Mouse (Mus musculus) ovary, postnatal 10 days (tissue): ENCODE data around the gene Gm17662.

Experiments used
- DNase-seq: peaks from one replicate; pipeline ENCODE4 v3.0.0; 2022; ENCODE audit warnings: low spot score

The Gm17662 gene

DNA sequence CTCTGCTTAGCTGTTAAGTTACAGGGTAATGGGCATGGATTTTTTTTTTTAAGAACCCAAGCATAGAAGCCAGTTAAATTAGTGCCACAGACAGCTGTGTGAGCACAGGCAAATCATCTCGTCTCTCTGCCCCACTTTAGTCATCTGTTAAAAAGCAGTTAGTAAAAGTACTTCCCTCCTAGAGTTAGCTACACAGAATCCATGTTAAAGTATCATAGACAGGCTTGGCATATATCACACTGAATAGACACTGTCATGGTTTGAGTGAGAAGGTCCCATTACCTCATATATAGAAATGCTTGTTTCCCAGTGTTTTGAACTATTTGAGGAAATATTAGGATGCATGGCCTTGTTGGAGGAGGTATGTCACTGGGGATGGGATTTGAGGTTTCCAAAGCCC is at the start of gene Gm17662:
Gene Gm17662 (plus strand): TSS at position 301 of the 400 bp plus-strand sequence.
- no peak for DNase-seq

DNA sequence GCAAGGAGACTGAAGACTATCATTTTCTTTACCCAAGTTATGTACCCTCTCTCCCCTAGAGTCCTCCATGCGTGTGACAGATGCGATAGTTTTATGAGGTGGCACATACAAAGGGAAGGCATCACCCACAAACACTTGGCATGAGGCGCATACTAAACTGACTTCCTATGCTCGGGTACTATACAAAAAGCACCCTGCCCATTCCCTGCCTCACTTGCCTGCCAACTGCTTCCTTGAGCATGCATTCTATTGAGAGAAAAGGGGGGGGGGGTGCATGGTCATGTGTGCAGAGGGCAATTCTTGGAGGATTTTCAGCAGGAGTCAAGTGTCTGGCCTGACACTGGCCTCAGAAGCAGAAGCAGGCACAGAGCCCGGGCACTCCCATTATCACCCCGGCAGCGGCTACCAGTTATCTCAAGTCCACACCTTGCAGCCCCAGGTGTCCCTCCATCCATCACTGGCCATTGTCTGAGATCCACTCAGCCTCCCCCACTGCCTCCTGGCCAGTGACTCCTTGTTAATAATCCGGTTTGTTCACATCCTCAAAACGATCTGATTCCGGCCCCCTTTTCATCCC is 46.3 kb upstream of the Gm17662 start:
- DNase-seq, result no peak

DNA sequence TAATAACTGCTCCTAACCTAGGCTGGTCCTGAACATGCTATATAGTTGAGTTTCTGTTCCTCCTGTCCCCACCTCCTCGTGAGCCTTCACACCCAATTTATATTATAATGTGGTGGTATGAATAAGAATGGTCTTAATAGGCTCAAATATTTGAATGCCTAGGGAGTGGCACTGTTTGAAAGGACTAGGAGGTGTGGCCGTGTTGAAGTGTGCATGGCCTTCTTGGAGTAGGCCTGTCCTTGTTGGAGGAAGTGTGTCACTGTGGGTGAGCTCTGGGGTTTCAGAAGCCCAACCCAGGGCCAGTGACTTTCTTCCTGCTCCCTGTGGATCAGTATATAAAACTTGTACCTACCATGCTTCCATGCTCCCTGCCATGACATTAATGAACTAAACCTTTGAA is 43.5 kb upstream of the Gm17662 start:
- no peak for DNase-seq

DNA sequence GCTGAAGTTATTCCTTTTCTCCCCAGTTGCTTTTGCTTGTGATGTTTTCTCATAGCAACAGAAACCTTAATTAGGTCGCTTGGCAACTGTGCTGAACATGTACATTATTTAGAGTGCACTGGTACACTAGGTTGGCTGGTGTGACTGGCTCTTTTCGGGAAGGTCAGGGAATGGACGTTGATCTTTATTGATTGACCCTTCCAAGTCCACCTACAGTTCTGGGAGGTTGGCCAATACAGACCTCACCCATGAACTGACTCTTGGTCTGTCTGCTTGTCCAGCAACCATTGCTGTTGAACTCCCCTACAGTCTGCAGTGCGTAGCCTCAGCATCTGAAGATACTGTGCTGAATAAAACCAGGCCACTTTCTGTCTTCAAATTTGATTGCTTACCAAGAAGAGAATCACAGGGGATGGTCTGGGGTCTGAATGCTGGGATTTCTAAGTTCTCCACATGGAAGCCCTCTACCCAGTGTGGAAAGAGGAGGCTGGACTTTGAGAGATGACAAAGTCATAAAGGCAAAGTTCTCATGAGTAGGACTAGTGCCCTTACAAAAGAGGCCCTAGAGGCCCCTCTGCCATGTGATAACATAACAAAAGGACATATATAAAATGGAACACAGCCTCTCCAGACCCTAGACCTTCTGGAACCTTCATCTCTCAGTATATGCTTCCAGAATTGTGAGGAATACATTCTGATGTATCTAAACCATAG is 40.5 kb upstream of the Gm17662 start:
- DNase-seq, result no peak

DNA sequence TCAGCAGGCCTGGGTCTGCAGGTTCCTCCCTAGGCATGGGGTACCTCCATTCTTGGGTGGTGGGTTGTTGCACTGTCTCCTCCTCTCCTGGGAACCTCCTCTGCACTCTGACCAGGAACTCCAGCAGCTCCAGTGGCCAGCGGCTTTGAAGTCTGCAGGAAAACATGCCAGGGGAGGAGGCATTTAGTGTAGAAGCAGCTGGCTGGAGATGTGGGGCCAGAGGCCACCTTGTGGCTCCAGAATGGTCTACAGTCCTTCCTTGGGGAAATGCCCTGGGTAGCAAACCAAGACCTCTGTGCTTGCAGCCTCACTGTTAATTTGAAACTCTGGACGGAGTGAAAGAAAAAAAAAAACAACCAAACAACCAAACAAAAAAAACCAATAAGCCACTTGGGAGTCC is 39.6 kb upstream of the Gm17662 start:
- no peak for DNase-seq

DNA sequence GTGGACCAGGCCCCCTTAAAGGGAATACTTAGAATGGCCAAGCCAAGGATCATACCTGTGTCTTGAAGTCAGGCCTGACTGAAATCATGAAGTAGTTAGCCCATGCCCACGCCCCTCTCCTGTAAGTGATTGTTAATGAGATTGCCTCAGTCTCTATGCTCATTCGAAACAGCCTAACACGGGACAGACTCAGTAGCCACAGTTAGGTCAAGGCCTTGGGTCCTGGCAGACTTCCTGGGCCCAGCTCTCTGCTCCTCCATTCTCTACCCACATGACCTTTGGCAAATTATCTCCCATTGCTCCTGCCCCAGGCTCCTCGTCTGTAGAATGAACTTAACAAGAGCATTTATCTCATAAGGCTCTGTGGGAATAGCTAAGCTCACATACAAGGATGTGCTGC is 38.1 kb upstream of the Gm17662 start:
- no peak for DNase-seq

DNA sequence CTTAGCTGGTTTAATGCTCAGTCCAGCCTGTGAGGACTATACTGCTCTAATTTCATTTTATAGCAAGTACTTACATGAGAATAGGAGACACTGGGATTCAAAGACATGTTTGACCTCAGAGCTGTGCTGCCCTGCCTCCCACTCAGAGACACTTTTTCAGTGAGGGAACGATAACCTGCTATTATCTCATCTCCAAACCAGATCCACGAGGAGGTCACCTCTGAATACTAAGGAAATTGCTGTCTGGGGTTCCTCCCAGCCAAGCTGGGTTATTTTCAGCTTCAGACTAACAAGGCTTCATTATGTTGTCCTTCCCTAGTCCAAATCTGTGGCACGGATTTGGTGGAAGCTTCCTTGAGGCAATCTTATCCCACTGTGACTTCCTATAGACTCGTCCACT is 37.2 kb upstream of the Gm17662 start:
- DNase-seq, result no peak

DNA sequence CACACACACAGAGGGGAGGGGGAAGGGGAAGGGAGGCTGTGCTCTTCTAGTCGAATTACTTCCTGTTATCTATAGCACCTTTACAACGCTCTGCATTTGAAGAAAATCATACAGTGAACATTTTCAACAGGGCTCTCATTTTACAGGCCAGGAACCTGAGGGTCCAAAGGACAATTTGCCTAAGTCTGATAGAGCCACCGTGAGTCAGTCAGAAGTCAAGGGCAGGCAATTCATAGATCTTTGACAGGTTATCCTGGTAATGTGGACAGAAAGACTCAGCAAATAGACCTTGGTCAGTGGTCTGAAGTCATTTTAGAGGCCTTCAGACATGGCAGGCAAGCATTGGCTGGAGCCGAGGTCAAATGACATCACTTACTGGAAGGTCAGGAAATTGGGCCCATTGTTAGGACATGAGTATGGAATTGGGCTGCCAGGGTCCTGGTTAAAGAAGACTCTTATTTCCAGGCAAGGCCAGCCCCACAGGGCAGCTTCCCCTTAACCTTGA is 33.5 kb upstream of the Gm17662 start:
- no peak for DNase-seq

DNA sequence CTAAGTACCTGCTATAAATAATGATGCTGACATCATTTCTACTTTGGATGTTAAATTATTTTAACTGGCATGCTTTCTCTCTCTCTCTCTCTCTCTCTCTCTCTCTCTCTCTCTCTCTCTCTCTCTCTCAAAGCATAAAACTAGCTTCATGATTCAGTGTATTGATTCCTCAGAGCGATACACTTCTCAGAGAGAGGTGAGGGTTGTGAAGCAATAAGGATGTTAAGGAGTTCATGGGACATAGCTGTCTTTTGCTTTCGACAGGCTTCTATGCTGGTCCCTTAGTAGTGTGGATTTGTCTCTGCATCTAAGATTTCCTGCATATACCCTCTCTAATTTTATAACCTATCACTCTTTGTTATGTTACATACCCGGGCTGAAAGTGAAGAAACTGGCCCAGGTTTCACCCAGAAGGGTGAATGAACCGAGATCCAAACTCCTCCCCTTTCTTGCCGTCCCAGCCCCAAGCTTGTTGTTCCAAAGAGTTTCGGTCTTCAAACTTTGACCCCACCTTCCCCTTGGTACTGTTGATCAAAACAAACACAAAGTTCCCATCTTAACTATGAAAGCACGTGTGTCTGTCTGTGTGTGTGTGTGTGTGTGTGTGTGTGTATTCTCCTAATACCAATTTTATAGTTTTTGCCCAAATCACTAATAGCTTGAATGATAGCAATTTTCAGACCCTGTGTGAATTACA is 32.6 kb upstream of the Gm17662 start:
- DNase-seq, result no peak

DNA sequence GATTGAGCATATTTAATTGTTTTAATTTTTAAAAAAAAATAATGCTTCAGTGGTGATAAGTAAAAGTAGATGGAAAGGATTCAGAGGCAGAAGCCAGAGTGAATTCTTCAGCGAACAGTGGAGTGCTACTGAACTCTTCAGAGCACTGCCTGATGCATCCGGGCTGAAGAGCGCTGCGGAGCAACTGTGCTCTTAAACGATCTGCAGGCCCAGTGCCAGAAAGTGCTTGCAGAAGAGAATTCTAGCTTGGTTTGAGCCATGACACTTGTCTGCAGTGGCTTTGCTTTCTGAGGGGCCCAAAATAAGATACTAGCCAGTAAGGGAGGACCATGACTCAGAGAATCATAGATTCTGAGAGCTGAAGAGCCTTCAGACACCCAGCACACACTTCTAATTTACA is 28.2 kb upstream of the Gm17662 start:
- DNase-seq, result no peak

DNA sequence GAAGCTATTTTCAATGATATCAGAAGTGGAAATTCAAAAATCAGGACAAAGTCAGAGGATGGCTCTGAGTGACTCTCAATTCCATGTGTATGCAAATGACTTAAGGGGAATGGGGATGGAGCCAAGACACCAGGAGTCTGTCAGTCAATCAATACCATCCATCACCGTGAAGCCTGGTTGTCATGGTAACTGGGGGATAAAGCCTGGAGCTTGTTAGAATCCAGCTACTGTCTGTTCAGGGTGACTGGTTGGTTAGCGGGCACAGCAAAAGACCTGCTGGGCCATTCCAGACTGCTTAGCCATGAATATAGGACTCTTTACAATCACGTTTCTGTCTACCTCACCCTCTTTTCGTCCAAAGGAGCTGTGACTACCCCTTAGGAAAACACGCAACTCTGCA is 22.0 kb upstream of the Gm17662 start:
- DNase-seq, result no peak

DNA sequence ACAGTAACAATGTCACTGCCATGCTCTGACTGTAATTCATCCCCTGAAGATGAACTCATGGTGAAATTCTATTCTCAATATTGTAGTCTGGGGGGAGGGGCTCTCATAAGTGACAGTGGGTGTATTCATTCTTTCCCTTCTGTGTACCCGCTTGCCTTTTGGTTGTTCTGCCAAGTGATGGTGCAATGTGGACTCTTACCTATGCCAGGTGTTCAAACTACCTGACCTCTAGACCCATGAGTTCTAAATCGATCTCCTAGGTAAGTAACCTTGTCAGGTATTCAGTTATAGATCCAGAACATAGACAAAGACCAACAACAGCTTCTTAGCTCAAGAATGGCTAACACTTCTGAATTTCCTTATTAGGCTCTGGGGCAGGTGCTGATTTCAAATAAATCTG is 18.8 kb upstream of the Gm17662 start:
- no peak for DNase-seq

DNA sequence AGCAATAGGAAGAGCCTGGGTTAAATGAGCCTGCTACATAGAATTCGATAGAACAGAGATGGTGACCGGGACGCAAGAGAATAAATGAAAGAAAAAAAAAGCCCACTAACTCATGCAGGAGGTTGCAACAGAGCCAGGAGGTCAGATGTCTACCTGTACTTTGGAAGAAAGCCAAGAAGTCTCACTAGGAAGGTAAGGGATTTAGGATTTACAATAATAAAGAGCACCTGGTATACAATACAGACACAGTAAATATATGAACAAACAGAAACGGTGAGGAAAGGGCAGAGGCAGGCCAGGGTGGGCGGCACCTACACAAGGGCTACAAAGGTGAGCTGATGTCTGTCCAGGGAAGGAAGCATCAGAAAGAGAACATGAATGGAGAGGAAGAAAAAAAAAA is 14.9 kb upstream of the Gm17662 start:
- no peak for DNase-seq

DNA sequence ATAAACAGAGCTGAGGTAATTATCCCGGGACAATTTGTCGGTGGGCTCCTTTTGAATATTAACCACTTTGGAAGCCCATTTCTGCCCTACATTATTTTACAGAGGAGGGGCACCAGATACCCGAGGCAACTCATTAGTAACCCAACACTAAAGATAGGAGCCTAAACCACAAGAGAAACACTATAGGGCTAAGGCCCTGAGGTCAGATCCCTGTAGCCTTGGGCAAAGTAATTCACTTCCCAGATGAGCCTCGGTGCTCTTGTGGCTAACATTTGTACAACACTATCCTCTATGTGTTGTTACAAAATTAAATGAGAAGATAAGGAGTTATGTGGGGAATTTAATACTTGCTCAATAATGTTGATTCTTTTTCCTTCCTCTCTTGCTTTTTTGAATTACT is 13.6 kb upstream of the Gm17662 start:
- no peak for DNase-seq

DNA sequence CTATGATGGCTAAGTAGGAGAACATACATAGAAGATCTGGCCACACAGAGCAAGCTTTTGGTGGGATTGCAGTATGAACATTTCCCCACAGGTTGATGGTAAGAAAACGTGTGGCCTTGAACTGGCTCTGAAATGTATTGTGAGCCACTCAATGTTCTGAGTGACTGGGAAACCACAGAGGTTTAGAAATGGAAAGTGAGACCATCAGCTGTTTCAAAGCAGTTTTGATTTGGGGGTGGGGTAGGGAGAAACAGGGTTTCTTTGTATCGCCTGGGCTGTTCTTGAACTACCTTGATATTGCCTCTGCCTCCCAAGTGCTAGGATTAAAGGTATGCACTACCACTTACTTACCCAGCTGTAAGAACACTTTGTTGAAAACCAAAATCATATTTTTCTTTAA is 1.9 kb upstream of the Gm17662 start:
- no peak for DNase-seq

DNA sequence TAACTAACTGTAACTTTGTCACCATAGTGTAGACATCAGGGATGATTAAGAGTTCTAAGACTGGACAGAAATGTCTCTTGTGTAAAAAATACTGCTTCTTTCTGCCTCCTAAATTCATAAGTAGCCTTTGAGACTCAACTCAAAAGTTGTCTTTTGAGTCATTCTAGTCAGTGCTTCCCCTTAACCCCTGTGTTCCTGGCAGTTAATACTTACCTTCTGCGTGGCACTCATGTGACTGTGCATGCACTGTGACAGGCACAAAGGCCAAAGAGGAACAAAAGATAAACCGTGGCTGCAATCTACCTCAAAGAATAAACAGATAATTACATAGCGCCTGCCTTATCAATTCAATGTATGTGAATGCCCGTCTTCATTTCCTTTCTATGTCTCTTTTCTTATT is 694 bp downstream of the Gm17662 start:
- DNase-seq, result no peak

DNA sequence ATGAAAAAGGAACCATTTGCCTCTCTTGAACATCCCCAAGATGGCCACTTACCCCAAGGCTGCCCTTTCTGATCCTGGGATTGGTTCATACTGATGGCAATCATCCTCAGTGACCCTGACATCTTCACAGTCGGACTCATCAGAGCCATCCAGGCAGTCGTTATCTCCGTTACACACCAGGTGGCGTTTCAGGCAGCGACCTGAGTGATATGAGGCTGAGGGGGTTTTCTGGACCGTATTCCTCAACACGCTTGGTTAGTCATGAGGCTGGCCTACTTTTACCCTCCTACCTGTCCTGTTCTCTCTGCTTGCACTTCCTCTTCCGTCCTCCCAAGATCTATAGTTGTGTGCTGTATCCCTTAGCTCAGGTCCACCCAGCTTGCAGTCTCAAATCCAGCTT is 4.1 kb downstream of the Gm17662 start:
- DNase-seq, result no peak

DNA sequence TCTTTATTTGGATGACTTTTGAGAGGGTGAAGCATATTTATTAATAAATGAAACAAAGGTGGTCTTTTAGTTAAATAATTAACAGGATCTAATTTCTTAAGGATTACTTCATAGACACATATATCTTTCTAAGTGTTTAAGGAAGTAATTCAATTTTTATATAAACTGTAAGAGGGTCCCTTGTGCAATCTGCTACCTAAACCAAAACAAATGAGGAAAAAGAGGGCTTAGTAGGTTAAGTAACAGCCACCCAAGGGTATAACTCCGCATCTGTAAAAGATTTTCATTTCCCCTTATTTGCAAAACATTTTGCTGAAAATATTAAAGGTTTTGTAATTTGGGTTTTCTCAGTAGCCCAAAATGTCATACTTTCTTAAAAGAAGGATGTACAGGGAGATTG is 7.3 kb downstream of the Gm17662 start:
- DNase-seq, result no peak

DNA sequence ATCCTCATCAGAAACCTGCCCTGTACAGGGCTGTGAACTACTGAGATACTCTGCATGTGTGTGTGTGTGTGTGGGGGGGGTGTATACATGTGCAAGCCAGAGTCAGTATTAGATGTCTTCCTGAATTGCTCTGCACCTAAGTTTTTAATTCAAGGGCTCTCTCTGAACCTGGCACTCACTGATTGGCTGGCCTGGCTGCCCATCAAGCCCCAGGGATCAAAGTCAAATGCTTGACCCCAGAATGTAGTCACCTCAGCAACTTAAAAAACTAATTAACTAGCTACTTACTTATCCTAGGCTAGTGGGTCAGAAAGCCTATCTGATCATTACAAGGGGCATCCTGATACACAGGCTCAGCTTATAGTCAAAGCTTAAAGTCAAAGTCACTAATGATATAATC is 12.5 kb downstream of the Gm17662 start:
- DNase-seq, result no peak

DNA sequence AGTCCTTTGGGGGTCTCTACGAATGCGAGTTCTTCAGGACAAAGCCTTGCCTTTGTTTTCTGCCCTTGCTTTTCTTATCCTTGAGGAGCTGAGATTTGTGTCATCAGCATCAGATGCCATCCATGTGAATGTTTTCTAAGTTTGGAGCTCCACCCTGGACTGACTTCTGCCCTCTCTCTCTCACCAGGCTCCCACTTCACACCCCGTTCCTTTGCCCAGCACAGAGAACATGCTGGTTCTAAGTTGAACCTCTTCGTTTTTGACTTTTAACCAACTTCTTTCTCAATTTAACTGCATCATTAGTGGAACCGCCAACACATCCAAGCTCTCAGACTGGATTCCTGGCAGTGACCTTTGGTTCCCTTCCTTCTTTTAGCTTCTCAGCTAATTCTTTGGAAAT is 13.1 kb downstream of the Gm17662 start:
- DNase-seq, result no peak

DNA sequence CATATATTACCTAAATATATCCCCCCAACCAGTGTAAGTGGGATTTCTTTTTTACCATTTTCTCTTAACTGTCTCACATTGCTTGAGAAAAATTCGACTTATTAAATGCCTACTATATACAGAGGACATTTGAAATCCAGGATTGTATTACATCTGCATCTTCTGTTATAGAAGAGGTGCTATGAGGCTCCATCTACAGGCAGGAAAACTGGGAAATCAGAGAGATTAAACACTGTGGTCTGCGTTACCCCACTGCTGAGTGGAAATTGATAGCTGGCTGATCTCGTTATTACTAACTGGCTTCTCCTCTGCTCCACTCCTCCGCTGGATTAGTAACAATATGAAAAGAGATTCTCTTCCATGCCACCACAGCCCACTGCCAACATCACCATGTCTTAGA is 18.7 kb downstream of the Gm17662 start:
- no peak for DNase-seq

DNA sequence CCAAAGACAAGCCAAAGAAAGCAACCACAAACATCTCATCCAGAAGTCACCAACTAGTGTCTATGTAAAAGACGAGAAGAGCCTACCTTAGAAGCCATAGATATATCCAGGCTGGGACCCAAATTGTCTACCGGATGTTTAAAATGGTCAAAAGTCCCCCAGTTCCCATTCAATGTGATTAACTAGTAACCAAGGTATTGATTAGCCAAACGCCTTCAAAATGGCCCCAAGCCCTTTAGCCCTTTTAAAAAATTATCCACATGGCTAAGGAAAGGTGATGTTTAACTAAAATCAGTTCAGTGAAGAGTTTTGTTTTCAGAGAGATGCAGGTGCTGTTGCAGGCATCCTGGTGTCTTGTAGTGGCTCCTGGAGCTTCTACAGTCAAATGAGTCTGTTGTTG is 19.2 kb downstream of the Gm17662 start, which contains the start of gene C8a:
Gene C8a (minus strand): TSS at position 76 of the 400 bp plus-strand sequence.
- no peak for DNase-seq

DNA sequence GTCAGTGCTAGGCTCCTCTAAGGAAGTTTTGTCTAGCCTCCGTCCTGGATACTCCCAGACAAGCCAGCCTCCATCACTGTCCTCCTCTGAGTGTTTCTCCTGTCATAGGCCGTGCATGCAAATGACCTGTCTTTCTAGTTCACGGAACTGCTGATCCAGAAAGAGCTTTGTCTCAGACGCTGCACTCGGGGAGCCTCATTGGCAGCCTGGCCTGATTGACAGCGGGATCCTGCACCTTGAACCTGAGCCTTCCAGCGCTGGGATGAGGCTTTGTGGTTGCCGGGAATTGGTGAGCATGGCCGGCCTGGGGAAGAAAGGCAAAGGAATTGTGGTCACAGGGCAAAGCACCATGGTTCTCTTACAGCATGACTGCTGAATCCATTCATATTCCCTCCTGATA is 30.4 kb downstream of the Gm17662 start:
- no peak for DNase-seq
